Mouse (Mus musculus) liver, postnatal 0 days (tissue): ENCODE measurements around the gene Anp32a. TPM values are rescaled to one million over a fixed set of nuclear protein-coding genes. Genes with fewer than 3 reads are reported as not detected.

ENCODE experiments used
- ATAC-seq: fragments of 200-750 bp; cut with Nextera tagmentation; 2 replicates; pipeline ENCODE4 v1.8.0; 2017; ENCODE audit warnings: mild to moderate bottlenecking, moderate library complexity
- DNase-seq: peaks from one replicate; pipeline ENCODE4 v3.0.0-alpha.2; 2016
- H3K27ac ChIP-seq: fragments of 300-500 bp; sonication (generic); 2 replicates; pipeline ENCODE4 v1.5.1; 2014; ENCODE audit warnings: antibody characterized with exemption, moderate library complexity, mild to moderate bottlenecking, low read depth
- H3K27me3 ChIP-seq: fragments of 300-500 bp; sonication (generic); 2 replicates; pipeline ENCODE4 v1.6.1; 2014; ENCODE audit warnings: low read length, control low read depth, mixed read lengths; ENCODE audit not compliant: insufficient read depth
- H3K36me3 ChIP-seq: fragments of 300-500 bp; sonication (generic); replicated peaks from 2 replicates; pipeline ENCODE4 v1.6.1; 2014; ENCODE audit warnings: mild to moderate bottlenecking, control low read depth, low read length, moderate library complexity, mixed read lengths; ENCODE audit not compliant: insufficient read depth
- H3K4me1 ChIP-seq: fragments of 300-500 bp; sonication (generic); 2 replicates; pipeline ENCODE4 v1.6.1; 2014; ENCODE audit warnings: antibody characterized with exemption, mild to moderate bottlenecking, control low read depth; ENCODE audit not compliant: insufficient read depth
- H3K4me2 ChIP-seq: fragments of 300-500 bp; sonication (generic); 2 replicates; pipeline ENCODE4 v1.6.1; 2014; ENCODE audit warnings: low read depth, mild to moderate bottlenecking, low read length, moderate library complexity, mixed read lengths
- H3K4me3 ChIP-seq: fragments of 300-500 bp; sonication (generic); 2 replicates; pipeline ENCODE4 v1.5.1; 2014; ENCODE audit warnings: low read depth, low read length
- H3K9ac ChIP-seq: fragments of 300-500 bp; sonication (generic); replicated peaks from 2 replicates; pipeline ENCODE4 v1.6.1; 2014; ENCODE audit warnings: mild to moderate bottlenecking, moderate library complexity
- H3K9me3 ChIP-seq: fragments of 300-500 bp; sonication (generic); 2 replicates; pipeline ENCODE4 v1.6.1; 2016; ENCODE audit warnings: mild to moderate bottlenecking, control low read depth, low read length, mixed read lengths
- CTCF ChIP-seq: sonication (generic); IDR thresholded peaks from 2 replicates; pipeline ENCODE4 v1.5.1; 2016; ENCODE audit warnings: antibody characterized with exemption, low read depth
- EP300 ChIP-seq: IDR thresholded peaks from 2 replicates; pipeline ENCODE4 v1.6.1; 2016; ENCODE audit warnings: antibody characterized with exemption, low read depth, mild to moderate bottlenecking
- WGBS: fragments of 180-500 bp; shearing (Covaris S2); extraction: QIAGEN DNeasy Blood & Tissue Kit; methylation state at CpG from one replicate; pipeline ENCODE4 v1.1.7; 2014; ENCODE audit not compliant: insufficient replicate concordance; 5-methylcytosine and 5-hydroxymethylcytosine counted together
- polyA plus RNA-seq: library from polyadenylated mRNA; unstranded; fragments of >200 nt; fragmentation: Nextera tagmentation; extraction: Ambion mirVana; gene quantifications from 2 replicates; pipeline ENCODE4 v1.2.1, GENCODE M21; 2015

Gene Anp32a
- 54.5 and 60.4 TPM in 2 replicates for polyA plus RNA-seq

GRCm38 (mm10) chr9:62341123-62341486 lies at the start of gene Anp32a:
Gene Anp32a, plus strand, starts transcription at chr9:62341293.
- H3K36me3 ChIP-seq, result no peaks in the 10 kb centered on the region
- peak within 1 kb of the TSS; percentile 91 for H3K9ac ChIP-seq
- H3K4me2 ChIP-seq, result peak within 1 kb of the TSS; percentile 95
- WGBS, result under 1% methylated on average over 34 of the region's 34 CpGs
- peak; percentile 97 for DNase-seq
- peak within 1 kb of the TSS; percentile 99 for H3K27ac ChIP-seq
- H3K4me1 ChIP-seq, result peaks cover 18% of the 10 kb centered on the region
- peak; percentile 76 for ATAC-seq
- H3K27me3 ChIP-seq, result no peaks in the 10 kb centered on the region
- H3K9me3 ChIP-seq, result no peaks in the 10 kb centered on the region
- TF ChIP-seq CTCF, result no peak
- peak; percentile 80 for TF ChIP-seq EP300
- peak within 1 kb of the TSS; percentile 63 for H3K4me3 ChIP-seq

DNA sequence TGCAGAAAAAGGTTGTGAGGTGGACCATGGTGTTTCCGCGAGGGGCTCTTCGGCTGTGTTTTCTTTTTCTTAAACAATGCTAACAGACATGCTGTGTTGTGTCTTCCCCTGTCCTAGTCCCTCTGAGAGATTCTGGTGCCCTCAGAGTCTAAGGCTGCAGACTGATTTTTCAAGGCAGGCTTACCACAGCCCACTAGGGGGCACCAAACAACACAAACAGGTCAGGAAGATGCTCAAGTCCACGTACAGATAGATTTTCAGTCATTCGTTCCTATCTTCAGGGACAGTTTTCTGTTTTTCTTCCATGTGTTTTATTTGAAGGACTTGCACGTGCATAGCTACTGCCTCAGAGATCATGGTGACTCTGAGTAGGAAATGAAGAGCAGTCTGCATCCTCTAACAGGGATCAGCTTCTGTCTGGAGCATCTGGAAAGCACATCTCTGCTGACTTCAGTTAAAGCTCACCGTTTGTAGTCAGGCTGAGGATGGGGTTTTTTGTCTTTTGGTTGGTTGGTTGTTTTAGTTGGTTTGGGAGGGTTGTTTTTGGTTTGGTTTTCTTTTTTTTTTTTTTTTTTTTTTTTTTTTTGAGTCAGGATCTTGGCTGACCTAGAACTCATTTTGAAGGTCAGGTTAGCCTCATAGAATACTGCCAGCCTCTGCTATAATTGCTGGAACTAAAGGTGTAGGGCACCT lies 45.9 kb upstream of the Anp32a start:
- H3K4me3 ChIP-seq, result no peak overlapping the region
- no peak overlapping the region for H3K27ac ChIP-seq
- H3K27me3 ChIP-seq, result no peaks in the 10 kb centered on the region
- no peak overlapping the region for H3K9ac ChIP-seq
- no peak for ATAC-seq
- TF ChIP-seq EP300, result no peak
- TF ChIP-seq CTCF, result peak; percentile 93
- DNase-seq, result peak; percentile 85
- no peak overlapping the region for H3K4me2 ChIP-seq
- WGBS, result 26% methylated on average over 7 of the region's 7 CpGs
- no peaks in the 10 kb centered on the region for H3K36me3 ChIP-seq
- no peaks in the 10 kb centered on the region for H3K9me3 ChIP-seq
- no peaks in the 10 kb centered on the region for H3K4me1 ChIP-seq

- Histone ChIP-seq H3K9ac (no peak overlapping the region), H3K4me3 (no peak overlapping the region), H3K9me3 (no peaks in the 10 kb centered on the region), H3K4me2 (no peak overlapping the region), H3K36me3 (no peaks in the 10 kb centered on the region), H3K27me3 (no peaks in the 10 kb centered on the region), H3K4me1 (no peaks in the 10 kb centered on the region), H3K27ac (no peak overlapping the region)
- TF ChIP-seq EP300 (no peak), CTCF (no peak)
- 80% methylated on average over 1 of the region's 1 CpGs for WGBS
- DNase-seq (no peak), ATAC-seq (no peak)
Observed at GRCm38 (mm10) chr9:62296891-62297290, 44.2 kb upstream of the Anp32a start.

DNA sequence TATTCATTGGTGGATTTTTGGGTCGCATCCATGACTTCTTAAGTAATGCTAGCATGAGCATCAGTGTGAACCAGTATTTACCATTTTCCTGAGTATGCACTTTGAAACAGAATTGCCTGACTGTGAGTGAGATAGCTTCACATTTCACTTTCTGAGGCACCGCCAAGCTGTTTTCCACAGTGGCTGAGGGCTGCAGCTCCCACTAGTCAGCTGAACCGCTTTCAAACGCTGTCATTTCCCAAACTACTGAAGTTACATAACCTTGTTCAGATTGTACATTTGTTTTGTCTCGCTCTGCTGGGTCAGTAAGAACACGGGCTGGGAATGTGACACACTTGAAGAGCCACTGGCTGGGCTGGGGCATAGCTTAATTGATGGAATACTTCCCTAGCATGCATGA lies 25.5 kb upstream of the Anp32a start:
- no peak for DNase-seq
- H3K4me1 ChIP-seq, result no peaks in the 10 kb centered on the region
- no peak overlapping the region for H3K4me3 ChIP-seq
- H3K27ac ChIP-seq, result no peak overlapping the region
- no peak for TF ChIP-seq CTCF
- TF ChIP-seq EP300, result no peak
- 81% methylated on average over 6 of the region's 6 CpGs for WGBS
- no peak overlapping the region for H3K4me2 ChIP-seq
- H3K27me3 ChIP-seq, result no peaks in the 10 kb centered on the region
- no peak overlapping the region for H3K9ac ChIP-seq
- H3K36me3 ChIP-seq, result no peaks in the 10 kb centered on the region
- H3K9me3 ChIP-seq, result no peaks in the 10 kb centered on the region
- ATAC-seq, result no peak

DNA sequence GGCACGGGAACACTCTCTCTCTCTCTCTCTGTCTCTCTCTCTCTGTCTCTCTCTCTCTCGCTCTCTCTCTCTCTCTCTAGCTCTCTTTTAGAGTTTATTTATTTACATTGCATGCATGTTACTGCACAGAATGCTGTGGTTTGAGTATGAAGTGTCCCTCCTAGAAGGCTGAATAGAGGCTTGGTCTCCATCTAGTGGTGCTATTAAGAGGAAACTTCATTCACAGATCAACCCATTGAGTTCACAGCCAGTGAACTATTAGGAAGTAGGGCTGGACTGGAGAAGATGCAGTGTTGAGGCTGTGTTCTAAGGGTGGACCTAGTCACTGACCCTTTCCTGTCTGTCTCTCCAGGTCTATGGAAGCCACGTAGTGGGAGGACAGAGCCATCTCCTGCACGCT lies 22.4 kb upstream of the Anp32a start:
- TF ChIP-seq EP300 (no peak), CTCF (0 out of 2 replicates have a peak, but pooled peaks have one; percentile 24)
- 57% methylated on average over 4 of the region's 4 CpGs for whole genome bisulfite sequencing
- Histone ChIP-seq H3K27me3 (no peaks in the 10 kb centered on the region), H3K4me2 (no peak overlapping the region), H3K4me3 (no peak overlapping the region), H3K9me3 (no peaks in the 10 kb centered on the region), H3K9ac (no peak overlapping the region), H3K27ac (no peak overlapping the region), H3K36me3 (no peaks in the 10 kb centered on the region), H3K4me1 (no peaks in the 10 kb centered on the region)
- no peak for DNase-seq
- ATAC-seq, result no peak

DNA sequence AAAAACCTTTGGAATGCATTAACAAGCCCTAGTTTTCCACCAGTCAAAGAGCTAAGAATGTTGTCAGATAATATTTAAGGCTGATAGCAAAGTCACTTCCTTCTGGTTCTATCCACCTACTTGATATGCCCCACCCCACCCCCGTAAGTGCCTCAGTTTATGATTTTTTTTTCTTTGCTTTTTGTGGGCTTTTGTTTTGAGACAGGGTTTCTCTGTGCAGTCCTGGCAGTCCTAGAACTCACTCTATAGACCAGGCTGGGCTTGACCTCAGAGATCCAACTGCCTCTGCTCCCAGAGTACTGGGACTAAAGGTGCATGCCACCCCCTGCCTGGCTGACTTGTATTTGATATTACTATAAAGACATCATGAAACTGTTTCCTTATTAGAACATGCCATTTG lies 17.3 kb upstream of the Anp32a start:
- no peak for DNase-seq

More for the DNA sequence above, 17.3 kb upstream of the Anp32a start:
- H3K9me3 ChIP-seq, result no peaks in the 10 kb centered on the region
- H3K27ac ChIP-seq, result no peak overlapping the region
- H3K27me3 ChIP-seq, result no peaks in the 10 kb centered on the region
- TF ChIP-seq CTCF (no peak), EP300 (no peak)
- no peaks in the 10 kb centered on the region for H3K4me1 ChIP-seq
- H3K4me2 ChIP-seq, result no peak overlapping the region
- no peaks in the 10 kb centered on the region for H3K36me3 ChIP-seq
- H3K9ac ChIP-seq, result no peak overlapping the region
- no peak for ATAC-seq
- no peak overlapping the region for H3K4me3 ChIP-seq
- WGBS, result 36% methylated on average over 1 of the region's 1 CpGs
